Mouse (Mus musculus) hindbrain, embryonic 13.5 days (tissue): ENCODE data around the gene Wnk2. TPM values are rescaled to one million over a fixed set of nuclear protein-coding genes. Genes with fewer than 3 reads are reported as not detected.

Source experiments
- ATAC-seq: fragments of 200-750 bp; cut with Nextera tagmentation; 2 replicates; pipeline ENCODE4 v1.8.0; 2017; ENCODE audit warnings: moderate TSS enrichment; ENCODE audit not compliant: low FRiP score
- H3K27ac ChIP-seq: fragments of 300-500 bp; sonication (generic); 2 replicates; pipeline ENCODE4 v1.5.1; 2015; ENCODE audit warnings: inconsistent platforms, mild to moderate bottlenecking, moderate library complexity
- H3K27me3 ChIP-seq: fragments of 300-500 bp; sonication (generic); 2 replicates; pipeline ENCODE4 v1.6.1; 2015; ENCODE audit warnings: mild to moderate bottlenecking, inconsistent platforms
- H3K36me3 ChIP-seq: fragments of 300-500 bp; sonication (generic); 2 replicates; pipeline ENCODE4 v1.6.1; 2015; ENCODE audit warnings: mild to moderate bottlenecking, inconsistent platforms
- H3K4me1 ChIP-seq: fragments of 300-500 bp; sonication (generic); replicated peaks from 2 replicates; pipeline ENCODE4 v1.6.1; 2015; ENCODE audit warnings: inconsistent platforms
- H3K4me2 ChIP-seq: fragments of 300-500 bp; sonication (generic); 2 replicates; pipeline ENCODE4 v1.6.1; 2015; ENCODE audit warnings: inconsistent platforms, mild to moderate bottlenecking, moderate library complexity
- H3K4me3 ChIP-seq: fragments of 300-500 bp; sonication (generic); 2 replicates; pipeline ENCODE4 v1.5.1; 2015; ENCODE audit warnings: mild to moderate bottlenecking, inconsistent platforms
- H3K9ac ChIP-seq: fragments of 300-500 bp; sonication (generic); 2 replicates; pipeline ENCODE4 v1.6.1; 2015; ENCODE audit warnings: mild to moderate bottlenecking, inconsistent platforms
- H3K9me3 ChIP-seq: fragments of 300-500 bp; sonication (generic); 2 replicates; pipeline ENCODE4 v1.6.1; 2016; ENCODE audit warnings: inconsistent platforms
- WGBS: fragments of 180-500 bp; shearing (Covaris S2); methylation state at CpG from one replicate; pipeline ENCODE4 v1.1.7; 2015; 5-methylcytosine and 5-hydroxymethylcytosine counted together
- polyA plus RNA-seq: library from polyadenylated mRNA; unstranded; fragments of >200 nt; fragmentation: Nextera tagmentation; extraction: Ambion mirVana; gene quantifications from 2 replicates; pipeline ENCODE4 v1.2.1, GENCODE M21; 2015

Wnk2 gene
- polyA plus RNA-seq, result 20.3 and 20.7 TPM in 2 replicates

DNA sequence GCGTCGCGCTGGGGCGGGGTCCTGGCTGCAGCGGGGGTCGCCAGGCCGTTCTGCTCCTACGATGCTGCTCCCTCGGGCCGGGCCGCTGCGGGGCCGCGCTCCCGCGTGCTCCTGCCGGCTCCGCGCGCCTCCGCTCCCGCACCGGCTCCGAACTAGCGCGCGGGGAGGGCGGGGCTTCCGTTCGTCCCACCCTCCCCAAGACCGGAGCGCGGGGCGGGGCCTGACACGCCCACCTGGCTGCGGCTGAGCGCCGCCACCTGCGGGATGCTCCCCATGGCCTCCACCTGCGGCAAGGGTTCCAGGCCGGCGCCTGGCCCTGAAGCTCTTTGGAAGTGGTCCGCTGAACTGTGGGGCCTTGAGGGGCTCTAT is at the start of gene Wnk2:
Gene Wnk2 (minus strand): TSS at position 157 of the 369 bp plus-strand sequence.
- Histone ChIP-seq H3K4me2 (peak within 1 kb of the TSS; percentile 82), H3K27me3 (peaks cover 27% of the 10 kb centered on the region), H3K36me3 (no peaks in the 10 kb centered on the region), H3K4me3 (peak within 1 kb of the TSS; percentile 94), H3K27ac (peak within 1 kb of the TSS; percentile 92), H3K9ac (peak within 1 kb of the TSS; percentile 92), H3K9me3 (no peaks in the 10 kb centered on the region), H3K4me1 (peaks cover 40% of the 10 kb centered on the region)
- under 1% methylated on average over 32 of the region's 43 CpGs for WGBS
- peak; percentile 82 for ATAC-seq

GRCm38 (mm10) chr13:49196766-49197165 is 49.0 kb upstream of the Wnk2 start:
- Histone ChIP-seq H3K4me2 (no peak overlapping the region), H3K27me3 (no peaks in the 10 kb centered on the region; the same call in 1 of the 2 replicates), H3K9me3 (no peaks in the 10 kb centered on the region), H3K9ac (no peak overlapping the region), H3K27ac (no peak overlapping the region), H3K4me3 (no peak overlapping the region), H3K36me3 (no peaks in the 10 kb centered on the region), H3K4me1 (peaks cover 12% of the 10 kb centered on the region)
- WGBS, result 80% methylated on average over 6 of the region's 6 CpGs
- ATAC-seq, result no peak

DNA sequence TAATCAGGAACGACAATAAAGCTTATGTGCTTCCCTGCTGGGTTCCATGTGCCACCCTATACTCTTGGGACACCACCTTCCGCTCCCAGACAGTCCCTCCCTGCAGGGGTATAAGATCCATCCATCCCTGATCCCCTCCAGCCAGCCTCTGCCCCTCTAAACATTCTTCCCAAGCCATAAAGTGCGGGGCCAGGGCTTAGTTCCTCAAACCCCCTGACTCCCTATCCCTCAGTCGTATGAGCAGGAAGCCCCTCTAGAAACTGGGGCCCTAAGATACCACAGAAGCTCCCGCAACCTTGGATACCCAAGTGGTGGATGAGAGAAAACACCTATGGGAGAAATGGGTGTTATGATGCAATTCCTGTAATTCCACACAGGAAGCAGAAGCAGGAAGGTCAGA is 48.4 kb upstream of the Wnk2 start:
- WGBS, result 86% methylated on average over 5 of the region's 5 CpGs
- H3K9ac ChIP-seq, result no peak overlapping the region
- no peak for ATAC-seq
- no peak overlapping the region for H3K4me2 ChIP-seq
- H3K9me3 ChIP-seq, result no peaks in the 10 kb centered on the region
- no peak overlapping the region for H3K27ac ChIP-seq
- H3K36me3 ChIP-seq, result no peaks in the 10 kb centered on the region
- H3K4me1 ChIP-seq, result peaks cover 18% of the 10 kb centered on the region
- no peak overlapping the region for H3K4me3 ChIP-seq
- H3K27me3 ChIP-seq, result no peaks in the 10 kb centered on the region; the same call in 1 of the 2 replicates

DNA sequence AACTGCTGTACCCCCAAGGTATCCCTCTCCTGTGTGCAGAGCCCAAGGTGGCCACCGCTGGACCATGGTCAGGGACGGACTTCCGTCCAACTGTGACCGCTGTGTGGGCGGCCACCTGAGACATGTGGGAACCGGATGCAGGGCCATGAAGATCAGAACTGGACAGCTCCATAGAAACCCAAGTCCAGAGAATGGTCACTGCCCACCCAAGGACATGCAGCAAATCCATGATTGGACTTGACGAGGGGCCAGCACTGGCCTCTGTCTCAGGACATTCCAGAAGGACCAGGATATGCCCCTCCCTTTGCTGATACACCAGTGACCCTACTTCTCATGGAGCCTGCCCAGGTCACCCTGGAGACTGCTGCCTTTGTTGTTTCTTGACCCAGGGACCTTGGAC is 47.8 kb upstream of the Wnk2 start:
- WGBS, result 91% methylated on average over 7 of the region's 7 CpGs
- Histone ChIP-seq H3K9me3 (no peaks in the 10 kb centered on the region), H3K4me1 (peaks cover 23% of the 10 kb centered on the region), H3K27ac (no peak overlapping the region), H3K27me3 (no peaks in the 10 kb centered on the region; the same call in 1 of the 2 replicates), H3K36me3 (no peaks in the 10 kb centered on the region), H3K4me2 (no peak overlapping the region), H3K9ac (no peak overlapping the region), H3K4me3 (no peak overlapping the region)
- ATAC-seq, result no peak

DNA sequence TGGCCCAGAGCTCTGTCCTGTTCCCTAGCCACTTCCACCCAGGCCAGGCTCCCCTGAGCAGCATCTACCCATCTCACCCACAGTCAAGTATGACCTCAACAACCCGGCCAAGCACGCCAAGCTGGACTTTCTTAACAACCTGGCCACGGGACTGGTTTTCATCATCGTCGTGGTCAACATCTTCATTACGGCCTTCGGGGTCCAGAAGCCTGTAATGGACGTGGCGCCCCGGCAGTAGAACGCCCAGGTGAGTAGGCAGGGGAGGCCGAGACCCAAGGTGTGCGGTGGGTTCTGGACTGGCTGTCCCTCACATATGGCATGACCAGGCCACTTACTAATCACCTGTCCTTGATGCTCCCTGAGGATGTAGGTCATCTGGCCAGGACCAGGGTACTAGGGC is 47.0 kb upstream of the Wnk2 start:
- H3K36me3 ChIP-seq, result no peaks in the 10 kb centered on the region
- ATAC-seq, result no peak
- H3K9ac ChIP-seq, result no peak overlapping the region
- peaks cover 24% of the 10 kb centered on the region for H3K4me1 ChIP-seq
- H3K4me3 ChIP-seq, result no peak overlapping the region
- H3K27me3 ChIP-seq, result peaks cover 8% of the 10 kb centered on the region; the same call in 1 of the 2 replicates
- no peak overlapping the region for H3K4me2 ChIP-seq
- WGBS, result 98% methylated on average over 13 of the region's 13 CpGs
- H3K9me3 ChIP-seq, result no peaks in the 10 kb centered on the region
- no peak overlapping the region for H3K27ac ChIP-seq

DNA sequence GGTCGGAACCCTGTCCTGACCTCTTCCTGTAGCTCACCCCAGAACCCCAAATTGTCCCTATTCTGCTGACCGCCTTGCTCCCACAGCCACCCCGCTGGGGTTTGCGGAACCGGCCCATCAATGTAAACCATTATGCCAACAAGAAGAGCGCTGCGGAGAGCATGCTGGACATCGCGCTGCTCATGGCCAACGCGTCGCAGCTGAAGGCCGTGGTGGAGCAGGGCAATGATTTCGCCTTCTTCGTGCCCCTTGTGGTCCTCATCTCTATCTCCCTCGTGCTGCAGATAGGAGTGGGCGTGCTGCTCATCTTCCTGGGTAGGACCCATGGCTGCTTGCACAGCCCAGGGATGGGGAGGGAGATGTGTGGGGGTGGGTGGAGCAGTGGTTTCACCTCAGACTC is 45.8 kb upstream of the Wnk2 start:
- no peak for ATAC-seq
- peaks cover 14% of the 10 kb centered on the region; the same call in 1 of the 2 replicates for H3K27me3 ChIP-seq
- H3K4me2 ChIP-seq, result no peak overlapping the region
- 96% methylated on average over 17 of the region's 17 CpGs for WGBS
- no peak overlapping the region for H3K27ac ChIP-seq
- H3K4me3 ChIP-seq, result no peak overlapping the region
- peaks cover 28% of the 10 kb centered on the region for H3K4me1 ChIP-seq
- H3K36me3 ChIP-seq, result no peaks in the 10 kb centered on the region
- no peaks in the 10 kb centered on the region for H3K9me3 ChIP-seq
- no peak overlapping the region for H3K9ac ChIP-seq

DNA sequence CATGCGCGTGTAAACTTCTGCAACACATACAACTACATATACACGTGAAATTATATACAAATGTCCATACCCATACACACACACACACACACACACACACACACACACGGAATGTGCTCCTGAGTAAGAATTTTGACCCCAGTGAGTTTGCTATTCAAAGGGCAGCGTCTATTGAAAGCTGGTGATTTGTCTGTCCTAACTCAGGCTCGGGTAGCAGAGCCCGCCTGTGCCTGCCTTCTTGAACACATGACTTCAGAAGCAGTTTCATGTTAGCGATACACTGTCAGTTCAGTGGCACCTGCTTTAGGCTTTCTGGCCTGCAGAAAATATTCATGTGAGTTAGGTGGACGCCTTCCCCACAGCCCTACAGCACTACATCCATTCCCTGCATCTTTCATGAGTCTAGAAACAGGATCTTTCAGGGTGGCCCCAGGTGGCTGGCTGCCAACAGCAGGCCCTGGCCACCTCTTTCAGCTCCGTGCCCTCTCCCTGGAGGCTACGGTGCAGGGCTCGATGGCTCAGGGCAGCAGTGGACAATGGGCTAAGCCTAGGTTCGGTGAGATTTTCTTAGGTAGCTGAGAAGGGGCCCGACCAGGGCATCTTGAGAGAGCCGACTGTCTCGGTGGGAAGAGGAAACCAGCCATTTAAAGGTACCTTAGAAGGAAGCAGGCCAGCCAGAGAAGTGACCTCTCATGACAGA is 44.5 kb upstream of the Wnk2 start:
- Histone ChIP-seq H3K36me3 (no peaks in the 10 kb centered on the region), H3K9me3 (no peaks in the 10 kb centered on the region), H3K9ac (no peak overlapping the region), H3K4me1 (peaks cover 41% of the 10 kb centered on the region), H3K27me3 (peaks cover 20% of the 10 kb centered on the region; the same call in 1 of the 2 replicates), H3K4me2 (no peak overlapping the region), H3K27ac (no peak overlapping the region), H3K4me3 (no peak overlapping the region)
- WGBS, result 70% methylated on average over 16 of the region's 16 CpGs
- no peak for ATAC-seq

DNA sequence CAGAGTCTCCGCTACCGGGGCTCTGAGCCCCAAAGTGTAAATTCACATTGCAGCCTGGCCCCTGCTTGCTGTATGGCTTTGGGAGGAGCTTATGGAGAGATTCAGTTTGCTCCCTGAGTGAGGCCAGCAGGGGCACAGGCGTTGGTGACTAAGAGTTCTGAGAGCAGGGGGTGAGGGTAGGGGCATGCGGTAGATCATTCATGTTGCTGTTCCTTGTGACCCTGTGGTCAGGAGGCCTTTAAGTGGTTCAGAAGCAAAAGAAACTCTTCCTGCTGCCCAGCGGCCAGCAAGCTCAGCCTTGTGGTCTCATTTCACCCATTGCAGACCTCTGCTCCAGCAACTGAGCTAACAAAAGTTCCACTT is 43.8 kb upstream of the Wnk2 start:
- H3K4me1 ChIP-seq, result peaks cover 46% of the 10 kb centered on the region
- H3K9ac ChIP-seq, result no peak overlapping the region
- peaks cover 20% of the 10 kb centered on the region for H3K27me3 ChIP-seq
- H3K9me3 ChIP-seq, result no peaks in the 10 kb centered on the region
- ATAC-seq, result no peak
- 41% methylated on average over 5 of the region's 5 CpGs for whole genome bisulfite sequencing
- no peak overlapping the region for H3K4me2 ChIP-seq
- H3K36me3 ChIP-seq, result no peaks in the 10 kb centered on the region
- no peak overlapping the region for H3K4me3 ChIP-seq
- no peak overlapping the region for H3K27ac ChIP-seq

DNA sequence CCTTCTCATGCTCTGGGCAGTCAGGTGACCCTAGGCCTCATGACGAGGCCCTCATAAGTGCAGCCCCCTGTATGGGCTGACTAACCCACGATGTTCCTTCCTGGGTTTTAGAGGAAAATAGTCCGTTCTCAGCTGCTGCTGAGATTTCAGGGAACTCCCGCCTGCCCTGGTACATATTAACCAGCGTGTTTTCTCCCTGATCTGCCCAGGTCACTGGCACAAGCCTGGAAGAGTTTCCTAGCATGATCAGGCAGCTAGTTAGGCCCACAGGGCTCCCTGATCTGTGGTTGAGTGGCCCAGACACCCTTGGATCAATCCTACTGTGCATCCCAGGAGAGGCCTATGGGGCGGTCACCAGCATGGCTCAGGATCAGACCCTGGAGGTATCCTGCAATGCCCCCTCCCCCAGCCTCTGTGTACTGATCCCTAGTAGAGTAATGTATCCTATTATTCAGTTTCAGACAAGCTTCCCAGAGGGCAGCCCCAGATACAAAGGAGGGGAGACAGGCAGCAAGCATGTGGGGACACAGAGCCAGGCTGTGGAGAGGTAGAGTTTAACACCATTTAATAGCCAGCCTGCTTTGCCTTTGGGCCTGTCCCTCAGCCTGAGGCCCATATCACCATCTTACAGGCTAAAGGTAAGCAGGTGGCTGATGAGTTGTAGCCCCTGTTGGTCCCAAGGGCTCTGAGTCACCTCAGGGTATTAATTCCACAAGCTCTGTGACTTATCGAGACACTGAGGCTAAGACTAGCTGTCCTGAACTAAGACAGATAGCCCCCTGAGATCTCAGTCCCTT is 43.3 kb upstream of the Wnk2 start:
- H3K9ac ChIP-seq, result no peak overlapping the region
- H3K36me3 ChIP-seq, result no peaks in the 10 kb centered on the region
- peaks cover 48% of the 10 kb centered on the region for H3K4me1 ChIP-seq
- ATAC-seq, result no peak
- H3K4me2 ChIP-seq, result no peak overlapping the region
- H3K27ac ChIP-seq, result no peak overlapping the region
- H3K9me3 ChIP-seq, result no peaks in the 10 kb centered on the region
- no peak overlapping the region for H3K4me3 ChIP-seq
- 58% methylated on average over 7 of the region's 7 CpGs for WGBS
- H3K27me3 ChIP-seq, result peaks cover 26% of the 10 kb centered on the region

DNA sequence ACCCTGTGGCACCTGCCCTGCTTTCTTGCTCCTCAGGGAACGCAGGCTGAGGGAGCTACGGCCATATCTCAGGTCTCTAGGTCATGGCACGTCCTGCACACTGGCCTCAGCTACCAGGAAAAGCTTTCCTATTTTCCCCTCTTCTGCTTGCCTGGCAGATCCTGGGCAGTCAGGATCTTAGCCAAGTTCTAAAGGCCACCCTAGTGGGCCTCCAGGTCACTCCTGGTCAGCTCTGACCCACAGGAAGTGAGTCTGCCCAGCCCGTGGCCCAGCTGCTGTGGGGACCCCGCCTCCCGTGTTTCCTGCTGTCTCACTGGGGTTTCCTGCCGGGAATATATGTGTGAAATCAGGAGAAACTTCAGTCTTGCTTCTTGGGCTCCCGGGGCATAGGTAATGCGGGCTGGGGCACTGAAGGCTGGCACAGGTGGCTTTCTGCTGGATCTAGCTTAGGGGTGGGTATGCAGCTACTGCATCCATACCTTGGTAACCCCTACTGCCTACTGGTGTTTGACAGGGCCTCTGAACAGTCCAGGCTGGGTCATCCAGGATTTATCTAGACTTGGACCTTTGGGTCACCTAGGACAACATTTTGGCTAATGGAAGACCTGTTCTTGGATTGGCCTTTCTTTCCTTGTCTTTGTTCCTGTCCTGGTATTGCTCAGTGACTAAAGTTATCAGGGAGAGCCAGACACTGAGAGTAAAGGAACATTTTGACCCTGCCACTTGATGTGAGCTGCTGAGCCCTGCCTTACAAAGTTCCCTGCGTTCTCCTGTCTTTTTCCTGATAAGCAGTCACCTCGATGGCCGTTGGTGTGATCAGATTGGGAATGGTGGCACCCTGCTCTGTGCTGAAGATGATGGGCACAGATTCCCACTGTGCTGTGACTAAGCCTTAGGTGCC is 42.4 kb upstream of the Wnk2 start:
- Histone ChIP-seq H3K27ac (no peak overlapping the region), H3K9me3 (no peaks in the 10 kb centered on the region), H3K27me3 (peaks cover 27% of the 10 kb centered on the region), H3K36me3 (no peaks in the 10 kb centered on the region), H3K4me1 (peaks cover 48% of the 10 kb centered on the region), H3K4me2 (no peak overlapping the region), H3K9ac (no peak overlapping the region), H3K4me3 (no peak overlapping the region)
- ATAC-seq, result no peak
- 81% methylated on average over 12 of the region's 12 CpGs for WGBS

GRCm38 (mm10) chr13:49188966-49189360 is 41.1 kb upstream of the Wnk2 start:
- WGBS, result 63% methylated on average over 2 of the region's 2 CpGs
- Histone ChIP-seq H3K27me3 (peaks cover 27% of the 10 kb centered on the region), H3K4me2 (0 out of 2 replicates have a peak overlapping the region, but pooled peaks have one; percentile 98)

More at GRCm38 (mm10) chr13:49188966-49189360, 41.1 kb upstream of the Wnk2 start:
- no peaks in the 10 kb centered on the region for H3K9me3 ChIP-seq
- ATAC-seq, result no peak
- H3K4me1 ChIP-seq, result peaks cover 48% of the 10 kb centered on the region
- H3K36me3 ChIP-seq, result no peaks in the 10 kb centered on the region
- H3K9ac ChIP-seq, result no peak overlapping the region
- no peak overlapping the region for H3K4me3 ChIP-seq
- H3K27ac ChIP-seq, result no peak overlapping the region
